Mouse (Mus musculus) urinary bladder, postnatal 4 days (tissue): ENCODE data around the gene Samd13.
A peak's percentile ranks its signal among the peaks of the same experiment; 100 is the strongest.

ENCODE experiments used
- DNase-seq, 2 experiments: peaks; one replicate each; pipeline ENCODE4 v3.0.0; 2021 to 2022; ENCODE audit warnings: low spot score in 2 of 2

Gene Samd13

DNA sequence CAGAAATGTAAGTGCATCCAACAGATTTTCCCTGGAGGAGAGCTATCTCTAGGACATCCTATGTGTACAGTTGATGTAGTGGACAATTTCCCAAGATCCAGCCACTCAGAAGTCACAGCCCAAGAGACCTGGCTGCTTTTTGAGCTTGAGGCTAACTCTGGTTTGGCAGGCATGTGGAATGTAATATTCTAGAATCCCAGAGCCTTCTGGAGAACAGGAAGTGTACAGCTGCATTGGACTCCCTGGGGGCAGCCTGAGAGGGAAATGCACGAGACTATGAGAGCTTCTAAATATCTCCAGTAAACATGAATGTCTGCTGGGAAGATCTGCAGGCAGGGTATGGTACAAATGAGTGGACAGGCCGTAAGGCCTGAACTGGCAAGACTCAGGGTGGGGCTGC lies 14.3 kb downstream of the Samd13 start:
- DNase-seq = no peak

DNA sequence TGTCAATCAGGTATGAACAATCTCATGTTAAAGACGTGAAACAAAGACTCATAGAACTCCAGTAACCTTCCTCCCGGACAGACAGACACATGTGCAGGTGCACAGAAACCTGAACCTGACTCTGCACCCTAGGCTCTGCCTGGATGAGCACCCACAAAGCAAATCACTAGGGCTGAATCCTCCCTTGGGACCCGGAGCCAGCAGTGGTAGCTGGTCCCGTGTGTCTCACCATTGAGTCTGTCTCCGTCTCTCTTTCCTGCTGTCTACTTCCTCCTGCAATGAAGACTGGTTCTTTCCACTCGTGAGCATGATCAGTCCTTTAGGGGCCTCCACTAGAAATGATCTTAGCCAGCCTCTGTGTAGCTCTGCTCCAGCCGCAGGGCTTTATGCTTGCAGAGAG lies 23.5 kb downstream of the Samd13 start:
- DNase-seq = no peak

DNA sequence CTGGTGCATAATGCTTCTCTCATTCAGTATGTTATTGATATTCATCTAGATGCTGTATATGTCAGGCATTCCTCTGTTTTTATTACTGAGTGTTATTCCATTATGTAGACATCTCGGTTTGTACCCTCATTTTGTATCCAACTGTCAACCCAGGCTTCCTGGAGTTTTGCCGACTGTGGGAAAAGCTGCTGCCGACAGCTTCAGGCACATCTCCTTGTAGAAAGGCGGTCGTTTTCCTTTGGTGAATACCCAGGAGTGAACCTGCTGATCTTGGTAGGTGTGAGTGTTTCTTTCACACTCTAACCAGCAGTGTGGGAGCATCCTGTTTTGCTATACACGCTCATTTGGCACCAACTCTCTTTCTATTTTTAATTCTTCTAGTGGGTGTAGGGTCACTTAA lies 24.4 kb downstream of the Samd13 start:
- peak in 1 of 2 experiments; percentile 14 for DNase-seq

DNA sequence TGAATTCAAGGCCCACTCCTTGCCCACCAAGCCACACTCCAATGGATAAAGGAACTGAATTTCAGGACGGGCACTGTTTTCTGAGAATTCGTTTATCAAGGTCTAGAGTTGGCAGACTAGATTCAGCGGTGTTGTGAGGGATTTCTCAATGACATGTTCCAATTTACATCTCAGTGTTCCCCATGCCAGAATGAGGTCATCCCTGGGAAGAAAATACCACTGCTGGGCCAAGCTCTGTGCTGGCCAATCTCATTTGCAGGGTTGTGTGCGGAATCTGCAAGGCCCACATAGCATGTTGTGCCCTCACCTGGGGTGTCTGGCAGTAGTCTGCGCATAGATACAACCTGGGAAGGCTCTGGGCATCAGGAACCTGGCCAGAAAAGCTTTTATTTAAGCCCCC lies 26.1 kb downstream of the Samd13 start:
- no peak for DNase-seq

DNA sequence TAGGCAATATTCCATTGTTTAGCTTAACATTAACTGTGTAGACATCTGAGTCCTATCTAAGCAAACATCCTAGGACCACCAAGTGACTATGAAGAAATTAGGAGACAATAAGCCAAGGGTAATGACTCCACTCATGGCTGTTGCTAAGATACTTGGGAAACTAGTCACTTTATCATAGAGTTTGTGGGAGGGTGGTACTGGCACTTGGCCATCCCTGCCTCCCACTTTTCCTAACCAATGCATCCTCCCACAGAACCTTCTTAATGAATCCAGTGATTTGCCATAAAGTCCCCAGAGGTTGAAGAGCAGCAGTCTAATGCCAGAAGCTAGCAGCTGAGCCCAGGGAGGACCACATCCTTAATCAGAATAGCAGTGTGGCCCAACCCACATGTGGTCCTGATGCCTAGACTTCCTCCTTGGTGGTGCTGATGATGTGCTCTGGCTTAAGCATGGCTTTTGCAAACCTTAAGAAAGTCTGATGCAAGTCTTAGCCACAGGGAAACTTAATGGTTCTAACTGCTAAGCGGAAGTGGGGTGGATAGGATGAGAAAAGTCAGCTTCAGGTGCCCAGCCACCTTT lies 27.2 kb downstream of the Samd13 start:
- peak in 1 of 2 experiments; percentile 5 for DNase-seq

DNA sequence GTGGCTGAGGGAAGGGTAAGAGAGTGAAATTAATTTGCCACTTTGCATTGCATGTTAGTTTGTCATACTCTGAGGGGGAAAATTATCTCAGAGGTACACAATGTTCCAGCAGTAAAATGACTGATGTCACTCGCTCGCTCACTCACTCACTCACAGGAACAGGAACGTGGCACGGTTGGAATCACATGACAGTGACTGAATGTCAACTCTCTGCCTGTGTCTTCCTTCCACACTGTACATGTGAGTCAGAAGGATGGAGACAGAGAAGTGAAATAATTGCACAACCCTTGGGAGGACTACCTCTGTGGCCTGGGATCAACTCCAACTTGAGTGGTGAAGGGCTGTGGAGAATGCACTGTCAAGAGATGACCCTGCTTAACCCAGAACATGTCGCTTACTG lies 28.0 kb downstream of the Samd13 start:
- peak in 1 of 2 experiments; percentile 44 for DNase-seq

DNA sequence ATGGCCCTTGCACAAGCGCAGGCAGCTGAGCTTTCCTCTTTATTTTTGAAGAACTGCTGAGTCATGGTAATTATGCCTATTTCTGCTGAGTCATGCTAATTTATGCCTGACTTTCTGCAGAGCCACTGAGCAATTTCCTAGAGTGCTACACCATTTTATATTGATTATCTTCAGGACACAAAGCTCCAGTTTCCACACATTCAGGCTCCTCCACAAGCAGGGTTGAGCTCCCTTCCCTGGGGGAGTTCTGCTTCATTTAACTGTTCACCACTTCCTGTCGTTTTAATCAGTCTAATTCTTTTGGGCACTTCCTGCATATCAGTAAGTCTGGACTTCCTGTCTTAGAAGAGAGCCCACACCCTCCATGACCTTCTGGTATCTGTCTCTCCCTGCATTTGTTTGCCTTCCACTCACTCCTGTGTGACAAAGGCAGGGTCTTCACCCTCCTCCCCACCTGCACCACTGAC lies 30.2 kb downstream of the Samd13 start:
- DNase-seq = no peak

DNA sequence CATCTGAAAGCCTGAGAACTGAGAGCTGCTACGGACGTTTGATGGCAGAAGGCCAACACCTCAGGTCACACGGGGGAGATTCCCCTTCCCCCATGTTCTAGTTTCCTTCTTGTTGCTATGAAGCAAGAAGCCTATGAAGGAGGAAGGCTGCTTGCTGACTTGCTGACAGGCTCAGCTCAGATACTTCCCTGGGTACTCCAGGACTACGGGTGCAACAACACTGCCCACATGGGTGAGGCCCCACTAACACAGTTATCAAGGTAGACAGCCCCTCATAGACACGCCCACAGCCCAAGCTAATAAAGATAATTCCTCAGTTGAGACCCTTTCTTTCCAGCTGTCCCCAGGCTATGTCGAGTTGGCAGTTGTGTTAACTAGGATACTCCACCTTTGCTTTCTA lies 31.7 kb downstream of the Samd13 start:
- no peak for DNase-seq

DNA sequence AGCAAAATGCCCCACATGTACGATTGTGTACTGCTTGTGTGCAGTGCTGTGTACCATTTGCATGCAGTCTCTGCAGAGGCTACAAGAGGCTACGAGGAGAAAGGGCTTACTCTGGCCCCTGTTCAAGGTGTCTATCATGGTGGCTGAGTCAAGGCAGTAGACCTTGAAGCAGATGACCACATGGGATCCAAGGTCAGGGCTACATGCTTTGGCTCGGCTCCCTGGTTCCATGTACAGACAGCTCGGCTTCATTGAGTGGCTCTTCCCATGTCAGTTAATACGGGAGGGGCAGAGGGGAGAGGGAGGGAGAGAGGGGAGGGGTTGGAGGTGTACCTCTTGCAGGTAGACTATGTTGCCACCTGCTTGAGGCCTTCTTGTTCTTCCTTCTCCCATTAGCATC lies 33.0 kb downstream of the Samd13 start:
- no peak for DNase-seq

DNA sequence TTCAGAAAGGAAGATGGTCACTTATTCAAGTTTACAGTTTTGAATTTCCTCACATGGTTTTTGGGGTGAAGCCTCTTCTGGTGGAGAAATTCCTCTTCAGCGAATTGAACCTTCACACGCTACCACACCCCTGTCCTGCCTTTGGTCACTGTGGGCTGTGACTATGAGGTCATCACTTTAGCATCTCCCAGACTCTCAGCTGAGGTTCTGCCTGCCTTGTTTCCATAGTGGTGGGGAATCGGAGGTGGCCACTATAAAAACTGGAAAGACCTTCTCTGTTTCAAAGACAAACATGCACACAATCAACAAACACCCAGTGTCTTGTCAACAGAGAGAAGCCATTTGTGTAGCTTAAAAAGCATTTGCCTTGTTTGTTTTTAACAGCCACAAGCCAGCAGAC lies 34.2 kb downstream of the Samd13 start, which contains the start of gene 4930503B20Rik:
TSS of gene 4930503B20Rik (minus strand) at position 101 of the 400 bp plus-strand sequence.
- DNase-seq = no peak

DNA sequence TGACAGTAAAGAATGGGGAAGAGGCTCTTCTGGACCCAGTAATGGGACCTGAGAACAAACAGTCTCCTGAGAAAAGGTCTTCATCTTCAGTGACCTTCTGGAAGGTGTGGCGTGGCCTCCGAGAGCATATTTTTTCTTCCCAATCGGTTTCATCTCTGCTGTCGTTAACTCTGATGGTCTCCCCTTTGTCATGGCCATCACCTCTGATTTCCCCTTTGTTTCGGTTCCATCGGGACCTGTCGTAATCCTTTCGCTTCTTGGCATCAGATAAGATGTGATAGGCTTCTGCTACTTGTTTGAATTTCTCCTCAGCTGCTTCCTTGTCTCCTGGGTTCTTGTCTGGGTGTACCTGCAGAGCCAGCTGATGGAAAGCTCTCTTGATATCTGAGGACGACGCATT lies 34.7 kb downstream of the Samd13 start:
- DNase-seq = no peak

DNA sequence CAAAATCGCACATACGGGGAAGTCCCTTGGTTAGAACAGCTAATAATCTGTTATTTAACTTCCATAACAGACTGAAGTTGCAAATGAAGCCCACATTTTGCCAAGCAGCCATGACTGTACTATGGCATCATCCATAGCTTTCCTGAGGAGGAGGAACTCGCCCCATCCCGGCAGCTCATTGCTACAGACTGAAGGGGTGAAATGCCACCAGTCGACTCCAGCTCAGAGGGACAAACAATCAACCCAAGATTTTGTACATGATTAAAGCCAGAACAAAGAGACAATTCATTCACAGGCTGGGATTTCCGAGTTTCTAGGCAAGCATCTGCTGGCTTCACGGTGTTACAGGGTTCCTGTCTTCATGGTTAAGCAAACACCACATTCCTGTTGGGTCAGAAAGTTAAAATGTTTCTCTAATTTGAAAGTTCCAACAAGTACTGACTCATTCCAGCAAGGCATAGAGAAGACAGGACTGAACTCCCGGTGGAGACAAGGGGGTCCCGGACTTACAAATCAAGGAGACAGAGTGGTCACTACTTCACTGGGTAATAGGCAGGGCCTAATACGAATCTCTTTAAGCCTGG lies 36.0 kb downstream of the Samd13 start:
- no peak for DNase-seq

DNA sequence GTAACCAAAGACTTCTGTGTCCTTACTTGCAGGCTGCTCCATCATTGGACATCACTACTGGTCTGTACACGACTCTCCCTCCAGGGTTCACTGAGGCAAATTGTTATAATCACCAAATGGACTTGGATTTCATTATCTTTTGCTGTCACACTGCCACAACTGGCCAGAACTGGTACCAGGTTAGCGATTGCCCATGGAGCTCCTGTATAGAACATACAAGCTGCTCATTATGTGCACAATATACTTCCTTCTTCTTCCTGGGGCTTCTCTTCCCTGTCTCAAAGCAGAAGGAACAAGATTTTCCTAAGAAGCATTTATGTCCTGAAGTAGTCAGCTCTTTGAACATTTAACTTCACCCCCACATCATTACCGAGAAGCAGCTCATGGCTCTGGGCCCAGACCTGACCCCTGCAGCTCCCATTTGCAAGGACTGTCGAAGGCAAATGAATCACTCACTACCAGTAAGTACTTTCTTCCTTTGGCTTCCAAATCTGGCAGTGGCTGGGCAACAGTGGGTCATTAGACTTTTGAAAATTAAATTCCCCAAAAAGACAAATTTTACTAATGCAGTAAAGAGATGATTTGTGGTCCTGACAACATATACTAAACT lies 43.5 kb downstream of the Samd13 start:
- DNase-seq = no peak

DNA sequence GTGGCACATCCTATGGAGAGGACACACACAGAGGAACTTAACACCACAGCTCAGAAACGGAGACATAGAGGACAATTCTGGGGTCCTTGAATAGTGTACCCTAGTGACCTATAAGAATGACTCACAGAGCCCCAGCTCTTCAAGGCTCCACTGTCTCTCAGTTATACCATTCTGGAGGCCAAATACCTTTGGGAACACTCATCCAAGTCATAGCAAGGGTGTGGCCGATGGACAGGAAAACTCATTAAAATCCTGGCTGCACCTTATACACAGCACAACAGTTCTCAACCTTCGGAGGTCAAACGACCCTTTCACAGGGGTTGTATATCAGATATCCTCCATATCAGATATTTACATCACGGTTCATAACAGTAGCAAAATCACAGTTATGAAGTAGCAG lies 52.9 kb downstream of the Samd13 start:
- DNase-seq = no peak

DNA sequence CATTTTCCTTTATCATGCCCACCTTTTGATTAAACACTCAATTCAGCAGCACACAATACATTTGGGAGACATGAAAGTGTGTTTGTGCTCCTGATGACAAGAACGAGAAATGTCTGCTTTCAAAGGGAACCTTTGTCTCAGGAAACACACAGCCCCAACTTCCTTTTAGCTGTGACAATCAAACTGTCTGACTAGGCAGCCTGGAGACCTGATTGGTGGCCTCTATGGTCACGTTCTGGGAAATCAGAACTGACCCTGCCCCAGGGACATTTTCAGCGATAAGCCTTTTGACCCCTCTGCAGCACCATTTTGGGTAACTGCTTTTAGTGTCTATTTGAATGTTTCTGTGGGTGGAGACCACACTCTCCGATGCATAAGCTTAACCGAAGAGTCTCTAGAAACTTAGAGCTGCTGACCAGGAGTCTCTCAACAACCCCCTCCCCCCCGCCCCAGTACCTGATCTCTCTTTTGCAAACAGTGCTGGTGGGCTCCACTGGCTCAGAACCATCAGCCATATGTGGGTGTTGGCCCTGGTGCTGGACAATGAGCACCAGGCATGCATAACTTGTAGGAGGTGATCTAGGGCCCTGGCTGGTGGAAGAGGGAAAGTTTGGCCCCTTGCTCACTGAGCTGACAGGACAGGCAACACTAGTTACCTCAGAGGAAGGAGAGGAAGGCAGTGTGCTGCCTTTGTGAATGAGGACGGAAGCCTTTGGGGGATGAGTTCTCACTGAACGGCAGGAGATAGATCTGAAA lies 57.0 kb downstream of the Samd13 start:
- no peak for DNase-seq

DNA sequence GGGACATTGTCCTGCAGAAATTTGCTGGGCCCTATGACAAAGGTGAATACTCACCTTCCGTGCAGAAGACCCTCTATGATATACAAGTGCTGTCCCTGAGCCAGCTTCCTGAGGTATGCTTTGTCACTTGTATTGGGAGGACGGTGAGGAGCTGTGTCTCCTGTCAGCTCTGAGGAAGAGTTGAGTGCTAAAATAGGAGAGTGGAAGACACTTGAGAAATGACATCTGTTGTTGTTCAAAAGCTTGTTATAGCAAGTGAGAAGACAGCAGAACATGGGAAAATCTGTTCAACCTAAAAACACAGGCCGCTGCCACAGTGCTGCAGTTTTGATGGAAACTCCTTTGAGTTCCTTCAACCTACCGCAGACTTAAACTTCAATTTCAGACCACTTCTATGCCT lies 59.6 kb downstream of the Samd13 start:
- no peak for DNase-seq

DNA sequence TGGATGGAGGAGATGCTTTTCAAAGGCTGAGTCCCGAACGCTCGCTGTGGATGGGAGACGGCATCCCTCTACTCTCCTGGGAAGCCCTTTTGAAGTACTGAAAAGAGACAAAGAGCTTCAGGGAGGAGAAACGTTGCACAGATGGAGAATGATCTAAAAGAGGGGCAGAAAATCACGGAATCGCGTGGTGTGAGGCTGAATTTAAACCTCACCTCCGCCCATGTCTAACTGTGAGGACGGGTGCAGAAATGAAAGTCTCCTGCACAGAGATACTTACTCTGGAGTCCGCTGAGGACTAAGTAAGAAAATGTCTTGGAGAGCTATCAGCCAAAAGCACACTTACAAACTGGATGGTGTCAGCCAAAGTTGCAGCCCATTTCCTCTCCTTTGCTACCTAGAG lies 63.4 kb downstream of the Samd13 start:
- DNase-seq = no peak

DNA sequence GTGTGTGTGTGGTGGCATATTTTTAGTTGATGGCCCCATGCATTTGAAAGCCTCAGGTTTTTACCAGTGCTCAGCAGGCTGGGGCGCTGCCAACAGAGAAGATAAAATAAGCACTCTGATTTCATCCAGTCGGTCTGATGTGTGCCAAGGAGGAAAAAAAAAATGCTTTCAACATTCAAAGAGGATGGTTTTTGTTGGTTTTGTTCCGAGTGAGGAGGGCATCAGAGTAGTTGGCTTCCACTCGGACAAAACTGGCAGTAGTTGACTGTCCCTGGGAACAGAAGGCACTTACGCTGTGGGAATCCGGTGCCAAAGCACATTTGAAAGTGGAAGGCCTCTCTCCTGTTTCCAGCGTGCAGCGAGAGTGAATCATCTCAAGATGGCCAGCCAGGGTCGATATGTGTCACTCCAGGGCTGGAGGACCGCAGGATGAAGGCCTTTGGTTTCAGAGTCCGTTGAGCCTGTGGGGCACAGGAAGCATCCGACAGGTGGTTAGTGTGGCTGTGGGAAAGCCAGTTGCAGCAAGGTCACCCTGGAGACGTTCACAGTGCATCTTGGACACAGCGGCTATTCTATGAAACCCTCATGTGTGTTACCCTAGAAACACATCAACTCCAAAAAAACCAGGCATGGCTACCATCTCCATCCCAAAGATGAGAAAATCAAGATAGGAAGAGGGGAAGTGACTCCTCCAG lies 64.7 kb downstream of the Samd13 start:
- DNase-seq = no peak

DNA sequence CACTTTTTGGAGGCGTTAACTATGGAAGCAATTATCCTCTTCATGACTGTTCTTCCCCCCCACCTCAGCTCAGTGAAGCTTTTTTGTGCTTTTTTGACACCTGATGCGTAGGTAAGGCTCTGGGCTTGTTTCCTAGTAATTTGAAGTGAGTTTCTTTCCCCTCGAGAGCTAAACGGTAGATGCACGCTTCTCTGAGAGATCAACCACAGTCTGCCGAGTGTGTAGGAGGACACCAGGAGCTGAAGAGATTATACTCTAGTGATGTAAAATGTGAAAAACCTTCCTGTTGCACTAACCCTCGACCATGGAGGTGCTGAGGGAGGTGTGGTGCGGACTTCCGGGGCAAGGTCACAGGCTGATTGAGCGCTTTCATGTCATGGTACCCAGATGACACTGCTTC lies 65.3 kb downstream of the Samd13 start:
- DNase-seq = no peak

DNA sequence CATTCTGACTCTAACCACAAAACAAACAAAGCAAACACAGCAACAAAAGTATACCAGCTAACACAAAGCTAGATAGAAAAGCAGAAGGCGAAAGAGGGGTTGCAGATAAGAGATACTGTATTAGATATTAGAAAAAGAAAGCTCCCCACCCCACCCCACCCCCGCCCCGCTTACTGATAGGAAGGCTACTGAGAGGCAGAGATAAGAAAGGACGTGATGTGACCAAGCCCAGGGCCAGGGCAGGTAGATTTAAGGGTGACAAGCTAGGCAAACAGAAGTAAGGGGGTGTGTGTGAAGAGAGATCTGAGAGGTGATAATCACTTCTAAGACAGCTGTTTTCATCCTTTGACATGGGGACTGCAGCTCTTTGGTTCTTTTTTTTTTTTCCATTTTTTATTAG lies 67.0 kb downstream of the Samd13 start:
- DNase-seq = no peak

DNA sequence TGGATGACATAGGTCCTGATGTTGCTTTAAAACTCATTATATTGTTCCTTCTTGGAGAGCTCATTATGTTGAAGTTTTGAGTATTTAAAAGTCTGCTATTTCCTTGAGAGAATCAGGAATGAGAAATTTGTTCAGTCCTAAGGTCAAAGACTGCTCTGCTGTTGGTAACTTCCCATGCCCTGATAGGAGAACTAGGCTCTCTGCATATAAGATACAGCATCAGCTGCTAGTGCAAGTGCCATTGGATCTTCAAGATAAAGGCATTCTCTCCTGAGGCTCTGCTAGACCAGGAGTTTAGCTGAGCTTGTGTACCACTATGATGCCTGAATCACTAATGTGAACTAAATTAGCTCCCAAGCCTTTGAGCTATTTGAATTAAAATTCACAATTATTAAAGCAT lies 67.4 kb downstream of the Samd13 start:
- no peak for DNase-seq
